Mouse (Mus musculus) MEL (cell line): ENCODE measurements around the gene Cacna2d4.

Experiments used
- CTCF ChIP-seq, 3 experiments: IDR thresholded peaks in 2 of 3; conservative IDR thresholded peaks in 1 of 3; 2 replicates each; pipeline ENCODE4 v1.5.1; 2011 to 2012; ENCODE audit warnings: low read length in 3 of 3, low read depth in 2 of 3, mild to moderate bottlenecking in 2 of 3, improper control_type of control experiment in 1 of 3, inconsistent platforms in 1 of 3, mixed read lengths in 1 of 3, moderate library complexity in 1 of 3; ENCODE audit not compliant: control insufficient read depth in 1 of 3, insufficient read depth in 1 of 3, poor library complexity in 1 of 3, severe bottlenecking in 1 of 3
- EP300 ChIP-seq, 2 experiments: IDR thresholded peaks; 2 replicates each; pipeline ENCODE4 v1.6.1; 2011; ENCODE audit warnings: improper control_type of control experiment in 2 of 2, low read length in 2 of 2, low read depth in 1 of 2, mild to moderate bottlenecking in 1 of 2
- HCFC1 ChIP-seq: IDR thresholded peaks from 2 replicates; pipeline ENCODE4 v1.6.1; 2012; ENCODE audit warnings: low read depth, mild to moderate bottlenecking, inconsistent platforms, low read length, improper control_type of control experiment, moderate library complexity
- POLR2A ChIP-seq, 2 experiments: IDR thresholded peaks; 2 replicates each; pipeline ENCODE4 v1.6.1; 2011 to 2012; ENCODE audit warnings: low read length in 2 of 2, mild to moderate bottlenecking in 2 of 2, control low read depth in 1 of 2, improper control_type of control experiment in 1 of 2, low read depth in 1 of 2, moderate library complexity in 1 of 2; ENCODE audit not compliant: control insufficient read depth in 1 of 2, insufficient read depth in 1 of 2, poor library complexity in 1 of 2

DNA sequence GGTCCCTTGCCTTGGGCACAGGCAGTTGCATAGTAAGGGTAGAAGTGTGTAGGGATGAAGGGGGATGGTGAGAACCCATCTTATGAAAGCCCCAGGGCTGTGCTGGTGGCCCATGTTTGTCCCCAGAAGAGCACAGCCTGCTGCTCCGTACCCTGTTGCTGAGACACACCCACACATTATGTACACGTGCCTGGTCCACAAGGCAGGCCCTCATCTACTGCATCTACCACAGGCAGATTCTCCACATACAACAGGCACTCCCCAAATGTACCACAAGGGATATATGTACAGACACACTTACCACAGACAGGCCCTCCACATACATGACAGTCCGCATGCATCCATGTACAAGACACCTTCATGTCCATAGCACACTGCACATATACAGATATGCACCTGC lies 101.0 kb downstream of the Cacna2d4 start:
- no peak for TF ChIP-seq EP300 (IDR thresholded peaks at IDR 0.05; ENCODE audit: low read depth in 1 of 2, low read length in 2 of 2)
- no peak for TF ChIP-seq POLR2A (IDR thresholded peaks at IDR 0.05; ENCODE audit: control insufficient read depth in 1 of 2, insufficient read depth in 1 of 2, low read depth in 1 of 2, low read length in 2 of 2, poor library complexity in 1 of 2)
- no peak for TF ChIP-seq HCFC1
- no peak for TF ChIP-seq CTCF (IDR thresholded peaks at IDR 0.05 in 2 of 3, conservative IDR thresholded peaks at IDR 0.05 in 1 of 3; ENCODE audit: control insufficient read depth in 1 of 3, insufficient read depth in 1 of 3, low read depth in 2 of 3, low read length in 3 of 3, poor library complexity in 1 of 3, severe bottlenecking in 1 of 3)
